Mouse (Mus musculus) thymus, adult 2 months (tissue): ENCODE results near the gene March10.

Source experiments
- CTCF ChIP-seq: fragments of 200-500 bp; IDR thresholded peaks from 2 replicates; pipeline ENCODE4 v1.5.1; 2012; ENCODE audit warnings: mild to moderate bottlenecking, control low read depth, low read length, moderate library complexity, borderline replicate concordance; ENCODE audit not compliant: control insufficient read depth, poor library complexity, insufficient read depth; ENCODE audit errors: extremely low read depth
- POLR2A ChIP-seq: fragments of 200-500 bp; IDR thresholded peaks from 2 replicates; pipeline ENCODE4 v1.6.1; 2012; ENCODE audit warnings: mild to moderate bottlenecking, low read length, control low read depth, moderate library complexity; ENCODE audit not compliant: control insufficient read depth, poor library complexity, insufficient read depth; ENCODE audit errors: extremely low read depth

- TF ChIP-seq CTCF, result no peak
- TF ChIP-seq POLR2A, result no peak
These were observed 125.4 kb downstream of the March10 start for GRCm38 (mm10) chr11:105331129-105331528.
